Mouse (Mus musculus): Measurements from ENCODE around the gene Tmprss9. TPM values are rescaled to one million over a fixed set of nuclear protein-coding genes. Genes with fewer than 3 reads are reported as not detected.
A peak's percentile ranks its signal among the peaks of the same experiment; 100 is the strongest.
"Not testable (repeated sequence)": the region's sequence is repeated elsewhere in the genome, so short reads cannot be mapped to it uniquely, and the experiment has no call there.

Gene Tmprss9
- 0.11 TPM in 1 of 2 replicates, not detected in the other for total RNA-seq (2021)
- long read RNA-seq, experiment 1, partial matches to known transcripts: 0 of 3 reads
- long read RNA-seq, experiment 1, other reads (novel, unspliced or antisense): 3 of 3 reads
- long read RNA-seq, experiment 2, partial matches to known transcripts: 0 of 1 reads
- long read RNA-seq, experiment 2, other reads (novel, unspliced or antisense): 1 of 1 reads

DNA sequence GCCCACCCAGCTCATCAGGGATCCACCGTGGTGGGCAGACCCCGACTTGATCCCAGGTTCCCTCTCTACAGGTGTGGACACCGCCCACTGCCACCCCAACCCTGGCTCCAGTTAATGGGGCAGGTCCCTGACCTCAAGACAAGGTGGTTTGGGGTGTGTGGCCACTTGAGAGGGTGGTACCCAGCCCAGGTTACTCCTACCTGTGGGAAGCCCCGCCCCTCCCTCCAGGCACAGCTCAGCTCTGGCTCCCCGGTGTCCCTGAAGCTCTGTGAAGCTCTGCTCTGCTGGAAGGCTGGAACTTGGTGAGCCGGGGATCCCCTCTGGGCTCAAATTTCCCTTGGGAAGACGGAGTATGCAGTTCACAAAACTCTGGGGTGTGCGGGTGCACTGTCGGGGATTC lies at the start of gene Tmprss9:
Gene Tmprss9, plus strand, starts transcription at position 268 of the 400 bp plus-strand sequence.
- no peak for DNase-seq

DNA sequence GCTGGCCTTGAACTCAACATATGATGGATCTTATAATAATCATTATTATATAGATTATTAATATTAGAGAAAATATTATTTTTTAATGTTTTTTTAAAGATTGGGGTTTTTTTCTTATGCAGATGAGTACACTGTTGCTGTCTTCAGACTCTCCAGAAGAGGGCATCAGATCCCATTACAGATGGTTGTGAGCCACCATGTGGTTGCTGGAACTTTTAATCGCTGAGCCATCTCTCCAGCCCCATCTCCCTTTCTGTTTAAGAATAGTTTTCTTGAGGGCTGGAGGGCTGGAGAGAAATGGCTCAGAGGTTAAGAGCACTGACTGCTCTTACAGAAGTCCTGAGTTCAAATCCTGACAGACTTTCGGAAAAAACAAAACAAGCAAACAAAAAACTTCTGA lies 49.7 kb upstream of the Tmprss9 start:
- DNase-seq: peak; percentile 43

- DNase-seq: no peak
Observed at GRCm38 (mm10) chr10:80822528-80822927, 49.1 kb upstream of the Tmprss9 start.

GRCm38 (mm10) chr10:80823316-80823715 lies 48.3 kb upstream of the Tmprss9 start:
- DNase-seq: no peak

GRCm38 (mm10) chr10:80823847-80824643 lies 47.6 kb upstream of the Tmprss9 start:
- no peak for DNase-seq

- DNase-seq: no peak
Observed at GRCm38 (mm10) chr10:80824827-80825226, 46.8 kb upstream of the Tmprss9 start.

- DNase-seq: peak; percentile 98
Observed at GRCm38 (mm10) chr10:80826151-80827062, 45.2 kb upstream of the Tmprss9 start, which contains the start of gene Oaz1. Oaz1 (plus strand) TSS chr10:80826656.

GRCm38 (mm10) chr10:80827063-80827869 lies 44.4 kb upstream of the Tmprss9 start:
- DNase-seq: no peak

- no peak for DNase-seq
Observed at GRCm38 (mm10) chr10:80827870-80828420, 43.7 kb upstream of the Tmprss9 start.

DNA sequence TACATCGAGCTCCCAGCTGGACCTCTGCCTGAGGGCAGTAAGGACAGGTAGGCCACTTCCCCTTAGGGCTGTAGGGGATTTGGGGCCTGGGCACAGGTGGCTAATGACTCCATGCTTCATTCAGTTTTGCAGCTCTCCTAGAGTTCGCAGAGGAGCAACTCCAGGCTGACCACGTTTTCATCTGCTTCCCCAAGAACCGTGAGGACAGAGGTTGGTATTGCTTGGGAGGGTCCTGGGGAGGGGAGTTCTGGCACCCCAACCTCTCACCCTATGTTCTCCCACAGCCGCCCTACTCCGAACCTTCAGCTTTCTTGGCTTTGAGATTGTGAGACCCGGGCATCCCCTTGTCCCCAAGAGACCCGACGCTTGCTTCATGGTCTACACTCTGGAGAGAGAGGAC lies 43.1 kb upstream of the Tmprss9 start:
- DNase-seq: not testable (repeated sequence)

DNA sequence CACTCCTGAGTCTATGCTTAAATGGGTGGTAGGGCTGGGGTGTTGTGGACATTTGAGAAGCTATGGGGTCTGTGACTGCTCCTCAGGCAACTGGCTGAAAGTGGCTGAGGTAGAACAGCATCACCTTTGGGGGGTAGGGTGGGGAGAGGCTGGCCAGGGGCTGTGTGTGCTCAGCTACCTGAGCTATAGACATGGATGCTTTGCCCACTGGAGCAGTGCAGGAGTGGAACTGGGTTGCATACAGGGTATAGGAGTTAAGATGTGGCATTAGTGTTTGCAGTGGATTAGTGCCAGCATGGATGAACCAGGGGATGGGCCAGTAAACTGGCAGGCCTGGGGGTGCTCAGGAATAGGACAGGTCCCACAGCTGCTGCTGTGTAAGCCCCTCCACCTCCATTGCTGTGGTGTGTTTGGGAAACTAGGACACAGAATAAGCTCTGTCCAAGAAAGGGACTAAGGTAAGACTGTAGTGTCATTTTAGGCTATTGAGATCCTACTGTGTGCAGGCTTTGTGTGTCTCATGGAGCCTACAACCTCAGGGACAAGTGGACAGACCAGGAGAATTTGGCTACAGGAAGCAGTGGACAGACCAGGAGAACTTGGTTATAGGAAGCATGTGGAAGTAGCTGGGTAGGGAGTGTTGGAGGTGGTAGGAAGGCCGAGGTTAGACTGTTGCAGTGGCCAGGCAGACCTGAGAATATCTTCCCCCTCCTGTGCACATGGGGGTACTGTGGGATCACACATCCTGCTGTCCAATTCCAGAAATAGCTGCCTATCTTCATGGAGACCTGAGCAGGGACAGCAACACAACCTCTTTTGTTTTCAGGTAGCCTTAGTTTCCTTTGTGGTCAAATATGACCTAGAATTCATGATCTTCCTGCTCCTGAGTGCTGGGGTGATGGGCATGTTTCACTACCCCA lies 42.0 kb upstream of the Tmprss9 start:
- no peak for DNase-seq

DNA sequence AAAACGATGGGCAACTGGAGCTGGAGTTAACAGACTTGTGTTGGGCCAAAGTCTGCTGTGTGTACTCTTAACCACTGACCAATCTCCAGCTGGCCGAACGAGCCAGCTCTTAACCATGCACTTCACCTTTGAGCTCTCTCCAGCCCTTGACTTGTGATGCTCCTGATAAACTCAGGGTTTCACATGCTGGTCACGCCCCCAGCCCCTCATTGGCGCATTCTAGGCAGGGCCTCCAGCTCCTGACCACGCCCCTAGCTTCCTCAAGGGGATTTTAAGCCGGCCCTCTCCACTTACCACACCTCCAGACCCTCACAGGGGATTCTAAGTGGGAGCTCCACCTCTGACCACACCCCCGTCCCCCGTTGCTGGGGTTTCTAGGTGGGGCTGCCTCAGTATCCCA lies 40.5 kb upstream of the Tmprss9 start:
- DNase-seq: peak; percentile 85

- no peak for DNase-seq
Observed at GRCm38 (mm10) chr10:80832818-80833217, 38.8 kb upstream of the Tmprss9 start.

GRCm38 (mm10) chr10:80835617-80836016 lies 36.0 kb upstream of the Tmprss9 start:
- DNase-seq: no peak

DNA sequence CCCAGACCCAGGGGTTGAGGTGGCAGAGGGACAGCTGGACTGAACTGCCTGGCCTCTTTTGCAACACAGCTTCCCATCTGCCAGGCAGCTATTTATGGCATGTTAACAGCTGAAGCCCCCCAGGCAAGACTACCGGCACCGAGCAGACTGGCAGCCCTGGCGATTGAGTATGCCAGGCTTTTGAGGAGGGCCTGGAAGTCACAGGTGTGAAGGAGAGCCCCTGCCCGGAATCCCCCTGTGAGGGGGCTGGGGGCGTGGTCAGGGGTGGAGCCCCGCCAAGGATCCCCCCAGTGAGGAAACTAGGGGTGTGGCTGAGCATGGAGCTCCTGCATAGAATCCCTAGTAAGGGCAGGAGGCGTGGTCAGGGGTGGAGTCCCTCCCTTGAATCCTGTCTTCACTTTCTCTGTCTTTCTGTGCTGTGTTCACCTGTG lies 34.7 kb upstream of the Tmprss9 start:
- no peak for DNase-seq

- DNase-seq: peak; percentile 28
Observed at GRCm38 (mm10) chr10:80837827-80838226, 33.8 kb upstream of the Tmprss9 start.

- DNase-seq: peak; percentile 55
Observed at GRCm38 (mm10) chr10:80838346-80838912, 33.2 kb upstream of the Tmprss9 start.

GRCm38 (mm10) chr10:80839848-80840247 lies 31.8 kb upstream of the Tmprss9 start:
- DNase-seq: peak; percentile 23

DNA sequence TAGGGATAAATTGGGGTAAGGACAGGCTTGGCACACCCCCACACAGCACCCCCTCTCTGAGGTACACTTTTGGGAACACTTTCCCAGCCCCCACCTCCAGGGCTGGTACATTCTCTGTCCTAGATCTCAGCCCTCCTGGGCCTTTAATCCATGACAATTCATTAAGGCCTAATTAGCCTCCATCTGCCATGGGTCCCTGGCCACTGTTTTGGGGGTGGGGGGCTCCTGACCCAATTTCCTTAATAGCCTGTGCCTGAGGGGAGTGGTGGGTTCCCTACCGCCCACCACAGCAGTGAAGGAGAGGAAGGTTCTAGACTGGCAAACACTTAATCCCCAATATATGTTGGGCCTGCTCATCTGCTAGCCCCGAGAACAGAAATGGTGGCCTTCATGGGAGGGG lies 30.0 kb upstream of the Tmprss9 start:
- no peak for DNase-seq

GRCm38 (mm10) chr10:80842334-80842733 lies 29.3 kb upstream of the Tmprss9 start:
- DNase-seq: no peak
